Mouse (Mus musculus) lung, postnatal 4 days (tissue): Measurements from ENCODE around the gene Mettl26.

Source experiments
- DNase-seq, 2 experiments: peaks; one replicate each; pipeline ENCODE4 v3.0.0; 2021

Gene Mettl26

GRCm38 (mm10) chr17:25874721-25875170, at the start of gene Mettl26:
Gene Mettl26 (plus strand): TSS chr17:25875074.
- DNase-seq = peak; percentile 90 to 93

GRCm38 (mm10) chr17:25825311-25825710, 49.6 kb upstream of the Mettl26 start:
- DNase-seq = no peak

GRCm38 (mm10) chr17:25825984-25826570, 48.8 kb upstream of the Mettl26 start:
- DNase-seq = no peak

- no peak for DNase-seq
Observed at GRCm38 (mm10) chr17:25827011-25827410, 47.9 kb upstream of the Mettl26 start.

- DNase-seq = no peak
Observed at GRCm38 (mm10) chr17:25827546-25828222, 47.2 kb upstream of the Mettl26 start.

- DNase-seq = no peak
Observed at GRCm38 (mm10) chr17:25828223-25828594, 46.7 kb upstream of the Mettl26 start.

GRCm38 (mm10) chr17:25828712-25829557, 45.9 kb upstream of the Mettl26 start, which contains the start of gene Jmjd8:
Gene Jmjd8 (plus strand): TSS chr17:25828867.
- peak; percentile 78 to 79 for DNase-seq

GRCm38 (mm10) chr17:25829558-25830017, 45.3 kb upstream of the Mettl26 start:
- DNase-seq = no peak

GRCm38 (mm10) chr17:25830200-25830753, 44.6 kb upstream of the Mettl26 start:
- DNase-seq = no peak

GRCm38 (mm10) chr17:25830806-25831431, 44.0 kb upstream of the Mettl26 start:
- no peak for DNase-seq

- peak in 1 of 2 experiments; percentile 53 for DNase-seq
Observed at GRCm38 (mm10) chr17:25831451-25832281, 43.2 kb upstream of the Mettl26 start.

GRCm38 (mm10) chr17:25832436-25833290, 42.2 kb upstream of the Mettl26 start:
- peak; percentile 100 for DNase-seq

GRCm38 (mm10) chr17:25833291-25833663, 41.6 kb upstream of the Mettl26 start, which contains the start of gene Stub1:
Gene Stub1 (minus strand): TSS chr17:25833404.
- DNase-seq = peak; percentile 93 to 96

- DNase-seq = no peak
Observed at GRCm38 (mm10) chr17:25833961-25834594, 40.8 kb upstream of the Mettl26 start.

GRCm38 (mm10) chr17:25834595-25835222, 40.2 kb upstream of the Mettl26 start:
- DNase-seq = no peak

- DNase-seq = no peak
Observed at GRCm38 (mm10) chr17:25835301-25835700, 39.6 kb upstream of the Mettl26 start.

GRCm38 (mm10) chr17:25835816-25836215, 39.1 kb upstream of the Mettl26 start:
- DNase-seq = no peak

GRCm38 (mm10) chr17:25836397-25837075, 38.3 kb upstream of the Mettl26 start:
- no peak for DNase-seq

- peak; percentile 66 to 80 for DNase-seq
Observed at GRCm38 (mm10) chr17:25837076-25837410, 37.8 kb upstream of the Mettl26 start, which contains the start of gene Rhbdl1. Gene Rhbdl1 (minus strand): TSS chr17:25837295.
